Mouse (Mus musculus) hindlimb bud, embryonic 11.5 days (tissue): Measurements from ENCODE around the gene Prss29.

ENCODE experiments used
- DNase-seq: peaks from one replicate; pipeline ENCODE4 v3.0.0-alpha.2; 2012; ENCODE audit warnings: low read depth, low spot score; ENCODE audit errors: extremely low spot score

Prss29 gene

GRCm38 (mm10) chr17:25318354-25318753 lies at the start of gene Prss29:
Prss29 (plus strand) TSS chr17:25318654.
- DNase-seq: no peak

DNA sequence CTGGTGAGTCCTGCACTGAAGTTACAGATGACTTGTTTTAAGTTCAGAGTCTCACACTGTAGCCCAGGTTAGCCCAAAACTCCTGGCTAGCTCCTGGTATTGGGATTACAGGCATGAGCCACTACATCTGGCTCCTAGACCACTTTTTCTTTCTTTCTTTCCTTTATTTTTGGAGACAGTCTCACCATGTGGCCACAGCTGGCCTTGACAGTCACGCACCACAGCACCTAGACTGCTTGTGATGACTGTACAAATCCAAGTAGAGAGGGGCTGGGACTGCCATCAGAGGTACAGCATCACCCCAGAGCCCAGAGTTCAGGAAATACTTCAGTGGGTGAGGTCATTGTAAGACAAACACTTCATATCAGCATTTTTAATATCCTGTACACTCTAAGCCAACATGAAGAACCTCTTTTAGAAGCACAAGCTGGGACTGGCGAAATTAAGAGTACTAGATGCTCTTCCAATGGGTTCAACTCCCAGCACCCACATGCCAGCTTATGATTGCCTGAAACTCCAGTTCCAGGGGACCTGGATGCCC lies 47.6 kb upstream of the Prss29 start:
- no peak for DNase-seq

- DNase-seq: no peak
These were observed 46.1 kb upstream of the Prss29 start for GRCm38 (mm10) chr17:25272326-25272725.

DNA sequence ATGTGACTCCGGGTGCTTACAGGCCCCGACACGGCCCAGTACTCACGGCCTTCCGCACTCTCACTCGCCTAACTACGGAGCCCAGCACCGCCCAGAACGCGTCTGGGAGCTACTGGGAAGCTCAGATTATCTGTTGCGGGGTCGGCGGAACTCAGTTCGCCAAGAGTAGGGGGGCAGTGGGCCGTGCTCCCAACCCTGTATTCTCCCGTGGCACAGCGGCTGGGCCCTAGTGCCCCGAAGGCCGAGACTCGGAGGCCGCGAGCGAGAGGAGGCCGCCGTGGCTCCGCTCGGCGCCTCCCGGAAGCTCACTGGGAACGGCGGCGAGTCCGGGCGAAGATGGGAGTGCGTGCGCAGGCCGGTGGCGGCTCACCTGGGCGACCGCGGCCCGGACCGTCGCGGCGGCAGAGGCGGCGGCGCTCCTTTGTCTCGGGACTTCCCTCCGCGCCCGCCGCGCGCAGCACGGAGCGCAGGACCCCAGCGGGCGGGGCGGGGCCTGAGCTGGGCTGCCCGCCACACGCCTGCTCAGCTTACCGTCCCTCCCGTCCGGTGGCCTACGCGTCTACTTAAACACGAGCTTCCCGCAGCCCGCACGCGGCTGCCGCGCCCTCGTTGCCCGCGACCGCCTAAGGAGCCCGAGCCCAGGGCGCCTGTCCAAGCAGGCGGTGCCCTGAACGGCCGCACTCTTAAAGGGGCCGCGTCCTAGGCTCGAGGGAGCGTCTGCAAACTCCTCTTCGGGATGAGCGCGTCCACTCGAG lies 45.3 kb upstream of the Prss29 start:
- no peak for DNase-seq

GRCm38 (mm10) chr17:25273706-25274501 lies 44.5 kb upstream of the Prss29 start:
- DNase-seq: peak; percentile 100

GRCm38 (mm10) chr17:25274571-25275346 lies 43.7 kb upstream of the Prss29 start, which contains the start of gene Ube2i:
Ube2i (minus strand) TSS chr17:25274622.
- no peak for DNase-seq

GRCm38 (mm10) chr17:25275833-25276232 lies 42.6 kb upstream of the Prss29 start:
- DNase-seq: no peak

DNA sequence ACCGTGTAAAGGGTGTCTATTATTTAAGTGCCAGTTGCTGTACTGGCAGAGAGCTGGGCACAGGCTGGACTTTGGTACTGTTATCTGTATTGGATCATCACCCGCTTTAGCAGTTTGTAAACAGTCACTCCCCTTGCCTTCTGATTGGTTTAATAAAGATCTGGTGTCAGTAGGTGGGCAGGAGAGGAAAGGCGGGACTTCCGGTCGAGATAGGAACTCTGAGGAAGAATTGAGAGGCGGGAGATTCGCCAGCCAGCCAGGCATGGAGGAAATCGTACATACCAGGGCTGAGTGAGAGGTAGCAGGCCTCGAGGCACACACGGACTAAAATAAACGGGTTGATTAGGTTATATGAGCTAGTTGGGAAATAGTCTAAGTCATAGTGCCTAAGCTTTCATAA lies 36.3 kb upstream of the Prss29 start:
- no peak for DNase-seq

DNA sequence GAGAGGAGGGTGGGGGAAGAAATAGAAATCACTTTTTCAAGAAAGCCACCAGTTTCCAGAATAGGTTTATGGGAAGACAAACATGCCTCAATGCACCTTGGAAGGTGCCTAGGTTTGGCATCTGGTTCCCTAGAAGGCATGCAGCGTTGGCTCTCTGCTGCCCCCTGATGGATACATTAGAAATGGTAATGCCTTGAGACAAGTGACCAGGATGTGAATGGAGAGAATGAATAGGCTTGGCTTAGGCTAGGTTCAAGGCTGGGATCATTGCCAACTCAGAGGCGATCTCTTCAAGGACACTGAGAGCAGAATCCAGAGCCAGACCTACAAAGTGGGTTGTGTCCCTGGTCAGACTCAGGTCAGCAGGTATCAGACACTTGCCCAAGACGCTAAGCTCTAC lies 33.4 kb upstream of the Prss29 start:
- DNase-seq: peak; percentile 63

DNA sequence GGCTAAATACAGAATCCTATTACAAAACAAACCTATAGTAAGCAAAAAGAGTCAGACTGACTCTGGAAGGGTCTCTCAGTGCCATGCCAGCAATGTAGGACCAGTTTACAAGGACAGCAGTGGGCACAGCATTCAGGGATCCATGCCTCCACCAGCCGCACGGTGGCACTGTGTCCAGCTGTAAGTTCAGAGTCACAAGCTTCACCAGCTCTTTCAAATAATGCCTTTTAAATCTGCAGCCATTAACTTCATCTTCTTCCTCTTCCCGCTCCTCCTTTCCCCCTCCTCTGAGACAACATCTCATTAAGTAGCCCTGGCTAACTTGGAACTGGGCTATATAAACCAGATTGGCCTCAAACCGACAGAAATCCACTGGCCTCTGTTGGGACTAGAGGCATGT lies 29.6 kb upstream of the Prss29 start:
- no peak for DNase-seq

- no peak for DNase-seq
These were observed 28.0 kb upstream of the Prss29 start for GRCm38 (mm10) chr17:25290411-25290810.

DNA sequence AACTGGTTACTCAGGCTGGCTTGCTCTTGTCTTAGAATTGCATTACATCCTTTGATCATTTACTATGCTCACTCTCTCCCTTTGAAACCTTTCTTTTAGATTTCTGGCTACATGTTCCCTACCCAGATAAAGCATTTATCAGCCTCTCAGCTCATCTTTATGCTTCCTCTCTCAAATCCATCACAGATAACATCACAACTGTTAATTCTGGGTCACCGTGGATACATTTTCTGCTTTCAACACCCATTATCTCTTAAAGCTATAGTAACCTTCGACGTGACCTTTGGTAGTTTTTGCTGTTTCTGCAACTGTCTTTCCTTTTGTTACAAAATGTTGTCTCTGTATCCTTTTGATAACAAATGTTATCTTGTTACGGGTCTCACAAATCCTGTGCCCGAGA lies 25.0 kb upstream of the Prss29 start:
- DNase-seq: no peak

DNA sequence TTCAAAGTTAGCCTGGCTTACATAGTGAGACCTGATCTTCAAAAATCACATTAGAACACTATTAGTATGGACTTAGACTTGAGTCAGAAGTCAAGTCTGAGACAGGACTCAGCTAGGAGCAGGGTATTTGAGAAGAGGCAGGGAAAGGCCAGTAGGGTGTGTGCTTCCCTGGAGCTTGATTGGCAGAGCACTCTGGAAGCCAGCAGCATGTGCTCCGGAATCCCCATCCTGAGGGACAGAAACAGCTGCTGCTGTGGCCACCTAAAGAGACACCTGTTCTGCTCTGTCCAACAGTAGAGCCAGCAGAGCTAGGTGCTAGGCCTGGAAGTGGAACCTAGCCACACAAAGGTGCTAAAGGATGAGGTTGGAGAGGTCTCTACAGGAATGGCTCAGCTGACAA lies 24.3 kb upstream of the Prss29 start:
- DNase-seq: no peak

GRCm38 (mm10) chr17:25298094-25298493 lies 20.4 kb upstream of the Prss29 start, which contains the start of gene Prss34:
Prss34 (plus strand) TSS chr17:25298394.
- DNase-seq: no peak

DNA sequence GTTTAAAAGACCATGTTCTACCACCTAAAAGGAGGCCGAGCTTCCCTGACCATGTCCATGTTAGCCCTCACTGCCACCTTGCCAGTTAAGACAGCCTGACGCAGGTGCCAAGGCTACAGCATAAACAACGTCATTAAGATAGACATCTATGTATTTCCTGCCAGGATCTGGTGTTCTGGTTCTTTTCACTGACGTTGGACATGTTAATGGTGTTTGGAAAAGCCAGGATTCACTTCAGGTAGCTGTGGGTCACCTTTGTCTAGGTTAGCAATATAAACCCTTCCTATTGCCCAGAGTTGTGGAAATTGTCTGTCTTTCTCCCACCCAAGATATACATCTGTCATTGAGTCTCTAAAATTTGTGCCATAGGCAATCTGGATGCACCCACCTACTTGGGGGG lies 10.1 kb upstream of the Prss29 start, which contains the start of gene Prss28:
Gene Prss28 (plus strand): TSS at position 301 of the 400 bp plus-strand sequence.
- no peak for DNase-seq

DNA sequence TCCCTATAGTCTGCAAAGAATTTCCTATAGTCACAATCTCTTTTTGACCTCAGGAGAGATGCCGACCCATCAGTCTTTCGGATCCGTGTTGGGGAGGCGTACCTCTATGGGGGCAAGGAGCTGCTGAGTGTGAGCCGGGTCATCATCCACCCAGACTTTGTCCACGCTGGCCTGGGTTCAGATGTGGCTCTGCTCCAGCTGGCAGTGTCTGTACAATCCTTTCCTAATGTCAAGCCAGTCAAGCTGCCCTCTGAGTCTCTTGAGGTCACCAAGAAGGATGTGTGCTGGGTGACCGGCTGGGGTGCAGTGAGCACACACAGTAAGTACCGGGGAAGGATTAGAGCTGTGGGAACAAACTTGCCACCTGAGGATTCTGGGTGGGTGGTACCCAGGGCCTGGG lies 2.4 kb downstream of the Prss29 start:
- no peak for DNase-seq

- no peak for DNase-seq
These were observed 4.5 kb downstream of the Prss29 start for GRCm38 (mm10) chr17:25322930-25323329.

- DNase-seq: no peak
These were observed 13.9 kb downstream of the Prss29 start for GRCm38 (mm10) chr17:25332321-25332720.

DNA sequence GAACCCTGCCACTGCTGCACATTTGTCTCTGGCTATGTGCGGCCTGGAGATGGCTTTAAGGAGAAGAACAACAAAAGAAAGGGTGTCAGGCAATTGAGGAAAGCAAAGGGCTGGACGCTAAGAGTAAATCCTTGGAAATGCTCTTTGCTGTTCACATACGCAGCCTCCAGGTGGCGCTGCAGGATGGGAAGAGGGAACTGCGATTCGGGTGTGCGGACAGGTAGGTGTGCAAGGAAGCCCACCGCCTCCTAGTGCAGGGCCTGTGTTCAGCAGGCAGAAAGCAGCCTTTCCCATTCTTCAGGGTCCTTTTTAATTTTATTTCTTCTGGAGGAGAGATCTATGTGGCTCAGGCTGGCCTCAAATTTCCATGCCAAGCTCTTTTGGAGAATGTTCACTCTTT lies 15.5 kb downstream of the Prss29 start:
- peak; percentile 57 for DNase-seq

- DNase-seq: no peak
These were observed 19.8 kb downstream of the Prss29 start for GRCm38 (mm10) chr17:25338218-25338617.

DNA sequence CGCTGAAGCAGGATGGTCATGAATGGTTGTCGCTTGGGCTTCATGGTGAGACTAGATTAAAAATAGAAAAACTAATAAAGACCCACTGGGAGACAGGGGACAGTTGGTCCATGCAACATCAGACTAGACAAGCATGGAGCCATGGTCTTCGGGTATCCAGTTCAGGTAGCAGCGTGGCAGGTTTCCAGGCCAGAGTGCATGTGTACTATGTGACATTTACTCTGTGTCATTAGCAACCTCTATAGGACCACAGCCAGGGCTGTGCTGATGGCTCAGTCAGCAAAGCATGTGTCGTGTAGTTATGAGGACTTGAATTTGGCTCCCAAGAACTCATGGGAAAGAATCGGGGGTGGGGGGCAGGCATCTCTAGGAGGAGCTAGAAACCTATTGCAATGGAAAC lies 21.5 kb downstream of the Prss29 start:
- DNase-seq: no peak
